ENCODE assay signal across 11 mouse cellular contexts in the genomic region with DNA sequence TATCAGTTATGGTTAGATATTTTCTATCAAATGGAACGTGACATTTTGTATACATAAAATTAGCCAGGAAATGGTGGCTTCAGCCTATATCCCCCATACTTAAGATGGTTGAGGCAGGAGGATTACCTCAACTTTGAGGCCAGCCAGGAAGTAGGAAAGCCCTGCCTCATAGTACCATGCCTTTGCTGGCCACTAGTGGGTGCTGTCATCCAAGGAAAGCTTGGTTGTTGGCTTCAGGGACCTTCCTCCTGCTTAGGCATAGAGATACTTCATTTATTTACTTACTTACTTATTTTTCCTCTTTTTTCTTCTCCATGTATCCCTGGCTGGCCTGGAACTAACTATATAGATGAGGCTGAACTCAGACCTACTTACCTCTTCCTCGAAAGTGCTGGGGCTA. TPM values are rescaled to one million over a fixed set of nuclear protein-coding genes. Genes with fewer than 3 reads are reported as not detected.
DNase-seq lines count a peak whose midpoint lies in the region; ATAC-seq and TF ChIP-seq lines count a peak whose summit lies in the region.
"Had no signal": no experiment of that assay in that cellular context is flagged by ENCODE, and none has a peak within 500 bp of the region (broad histone marks: within the 10 kb centered on the region; RNA-seq: fewer than 3 reads in every experiment).

No protein-coding gene starts in this region.

- H3K9me3 ChIP-seq in kidney, postnatal 0 days (replicated peaks; ENCODE audit: low read length): no peaks in the 10 kb centered on the region
- no peaks in the 10 kb centered on the region for H3K9me3 ChIP-seq in neural tube, embryonic 15.5 days (replicated peaks)
- H3K9me3 ChIP-seq: hindbrain, embryonic 12.5 days; lung, embryonic 15.5 days had no signal

- peak; percentile 69 for TF ChIP-seq CTCF in kidney, postnatal 0 days (IDR thresholded peaks at IDR 0.05; ENCODE audit: low read depth)

- WGBS in kidney, postnatal 0 days: 96% methylated on average over 2 of the region's 2 CpGs
- 94% methylated on average over 2 of the region's 2 CpGs for WGBS in neural tube, embryonic 15.5 days

- no peak overlapping the region for H3K4me3 ChIP-seq in kidney, postnatal 0 days (replicated peaks; ENCODE audit: low read depth, low read length)
- H3K4me3 ChIP-seq in neural tube, embryonic 15.5 days (replicated peaks): no peak overlapping the region
- H3K4me3 ChIP-seq: hindbrain, embryonic 12.5 days; lung, embryonic 15.5 days had no signal

- ATAC-seq in kidney, postnatal 0 days (replicated peaks; ENCODE audit: low FRiP score, low read depth): no peak
- no peak for ATAC-seq in neural tube, embryonic 15.5 days (ENCODE audit: low FRiP score)

- no peaks in the 10 kb centered on the region for H3K27me3 ChIP-seq in kidney, postnatal 0 days (ENCODE audit: insufficient read depth, low read length)
- peaks cover 10% of the 10 kb centered on the region for H3K27me3 ChIP-seq in neural tube, embryonic 15.5 days (replicated peaks)
- H3K27me3 ChIP-seq: lung, embryonic 15.5 days had no signal

- no peak overlapping the region for H3K4me2 ChIP-seq in kidney, postnatal 0 days (ENCODE audit: low read length)
- no peak overlapping the region for H3K4me2 ChIP-seq in neural tube, embryonic 15.5 days
- H3K4me2 ChIP-seq: hindbrain, embryonic 12.5 days; lung, embryonic 15.5 days had no signal

- H3K27ac ChIP-seq in kidney, postnatal 0 days: no peak overlapping the region
- H3K27ac ChIP-seq in neural tube, embryonic 15.5 days (replicated peaks): no peak overlapping the region
- H3K27ac ChIP-seq: hindbrain, embryonic 12.5 days; lung, embryonic 15.5 days had no signal

- DNase-seq in kidney, postnatal 0 days (ENCODE audit: low spot score): no peak
- DNase-seq in kidney, adult 18-20 months: no peak
- peak; percentile 40 for DNase-seq in 416B (ENCODE audit: low read depth)
- peak; percentile 34 to 51 for DNase-seq in CD8-positive naive resting alpha-beta T cell, adult 2 months (ENCODE audit: low read depth in 2 of 2, low spot score in 2 of 2)
- peak; percentile 69 for DNase-seq in induced T-regulatory cell, adult 2 months (ENCODE audit: low read depth)
- no peak for DNase-seq in urinary bladder, adult 18-20 months (ENCODE audit: low spot score in 2 of 2)
- no peak for DNase-seq in kidney, postnatal 25 days
- DNase-seq: right cerebral cortex, postnatal 4 days had no signal

- H3K4me1 ChIP-seq in kidney, postnatal 0 days (replicated peaks; ENCODE audit: insufficient read depth, low read length): peaks cover 8% of the 10 kb centered on the region; the same call in 1 of the 2 replicates
- no peaks in the 10 kb centered on the region for H3K4me1 ChIP-seq in neural tube, embryonic 15.5 days
- H3K4me1 ChIP-seq: hindbrain, embryonic 12.5 days had no signal

- peaks cover under 1% of the 10 kb centered on the region for H3K36me3 ChIP-seq in kidney, postnatal 0 days (ENCODE audit: insufficient read depth, low read length)
- H3K36me3 ChIP-seq in neural tube, embryonic 15.5 days: no peaks in the 10 kb centered on the region
- H3K36me3 ChIP-seq: hindbrain, embryonic 12.5 days; lung, embryonic 15.5 days had no signal

- H3K9ac ChIP-seq in kidney, postnatal 0 days (ENCODE audit: low read depth, low read length): no peak overlapping the region
- no peak overlapping the region for H3K9ac ChIP-seq in neural tube, embryonic 15.5 days (replicated peaks)
- H3K9ac ChIP-seq: hindbrain, embryonic 12.5 days; lung, embryonic 15.5 days had no signal

RNA-seq across cellular contexts. Expression of a gene that starts 7.7 kb away (rescaled TPM):
- 118 and 131 TPM in 2 replicates for polyA plus RNA-seq in kidney, postnatal 0 days (2015; fragmentation: Nextera tagmentation; extraction: Ambion mirVana)
- polyA plus RNA-seq in neural tube, embryonic 15.5 days (2015; fragmentation: Nextera tagmentation; extraction: Ambion mirVana): 8.8 and 12.0 TPM in 2 replicates

RNA-seq across cellular contexts. Expression of a gene that starts 31.2 kb away (rescaled TPM):
- polyA plus RNA-seq in kidney, postnatal 0 days (2015; fragmentation: Nextera tagmentation; extraction: Ambion mirVana): 1.5 and 1.7 TPM in 2 replicates
- 0.59 and 1.3 TPM in 2 replicates for polyA plus RNA-seq in neural tube, embryonic 15.5 days (2015; fragmentation: Nextera tagmentation; extraction: Ambion mirVana)

RNA-seq across cellular contexts. Expression of a gene that starts 59.9 kb away (rescaled TPM):
- polyA plus RNA-seq in kidney, postnatal 0 days (2015; fragmentation: Nextera tagmentation; extraction: Ambion mirVana): 0.13 TPM in 1 of 2 replicates, not detected in the other
- polyA plus RNA-seq in neural tube, embryonic 15.5 days (2015; fragmentation: Nextera tagmentation; extraction: Ambion mirVana): not detected in 2 replicates
- polyA plus RNA-seq: hindbrain, embryonic 12.5 days; lung, embryonic 15.5 days had no signal

Comparison
In these comparisons a context has a peak if more than half of its experiments do, and no peak if none do; other contexts are left out.
1. DNase-seq: peak in 416B (single experiment), CD8-positive naive resting alpha-beta T cell, adult 2 months (2 of 2) and induced T-regulatory cell, adult 2 months (single experiment); none in kidney, postnatal 0 days (single experiment), kidney, adult 18-20 months (single experiment), urinary bladder, adult 18-20 months (0 of 2) and kidney, postnatal 25 days (0 of 2).